Mouse (Mus musculus) C2C12 (cell line): ENCODE measurements around the gene Dhtkd1.

Experiments
- CTCF ChIP-seq: IDR thresholded peaks from one replicate; pipeline ENCODE4 v1.5.1; 2011; ENCODE audit not compliant: control insufficient read depth, insufficient read depth, insufficient read length
- MYOG ChIP-seq: IDR thresholded peaks from one replicate; pipeline ENCODE4 v1.6.1; 2011; ENCODE audit not compliant: control insufficient read depth, insufficient read length; ENCODE audit errors: extremely low read depth

DNA sequence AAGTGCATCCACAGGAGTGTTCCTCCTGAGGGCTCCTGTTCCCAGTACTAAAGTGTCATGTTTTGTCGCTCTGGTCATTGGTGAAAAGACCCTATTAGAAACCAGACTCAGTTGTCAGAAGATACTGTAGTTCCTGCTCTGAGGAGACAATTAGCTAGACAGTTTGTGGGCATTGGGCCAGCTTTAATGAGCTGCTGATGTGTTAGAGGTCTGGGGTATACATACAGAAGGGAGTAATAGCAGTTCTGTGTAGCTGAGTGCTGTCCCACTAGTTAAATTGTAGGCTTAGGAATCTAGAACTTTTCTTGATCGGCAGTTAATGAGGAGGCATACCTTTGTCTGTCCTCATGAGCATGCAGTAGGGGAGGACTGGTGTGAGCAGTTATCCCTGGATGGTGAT lies 19.7 kb upstream of the Dhtkd1 start:
- TF ChIP-seq CTCF, result no peak
- no peak for TF ChIP-seq MYOG
